Mouse (Mus musculus) cortical plate, adult 2 months (tissue): ENCODE results near the gene Phtf2.
"Not testable (repeated sequence)": the region's sequence is repeated elsewhere in the genome, so short reads cannot be mapped to it uniquely, and the experiment has no call there.

Experiments
- CTCF ChIP-seq: fragments of 200-500 bp; IDR thresholded peaks from 2 replicates; pipeline ENCODE4 v1.5.1; 2011; ENCODE audit warnings: mild to moderate bottlenecking, control low read depth, low read length; ENCODE audit not compliant: insufficient read depth; ENCODE audit errors: extremely low read depth
- POLR2A ChIP-seq: fragments of 200-500 bp; IDR thresholded peaks from 2 replicates; pipeline ENCODE4 v1.6.1; 2011; ENCODE audit warnings: mild to moderate bottlenecking, low read length, control low read depth; ENCODE audit not compliant: insufficient read depth; ENCODE audit errors: extremely low read depth

DNA sequence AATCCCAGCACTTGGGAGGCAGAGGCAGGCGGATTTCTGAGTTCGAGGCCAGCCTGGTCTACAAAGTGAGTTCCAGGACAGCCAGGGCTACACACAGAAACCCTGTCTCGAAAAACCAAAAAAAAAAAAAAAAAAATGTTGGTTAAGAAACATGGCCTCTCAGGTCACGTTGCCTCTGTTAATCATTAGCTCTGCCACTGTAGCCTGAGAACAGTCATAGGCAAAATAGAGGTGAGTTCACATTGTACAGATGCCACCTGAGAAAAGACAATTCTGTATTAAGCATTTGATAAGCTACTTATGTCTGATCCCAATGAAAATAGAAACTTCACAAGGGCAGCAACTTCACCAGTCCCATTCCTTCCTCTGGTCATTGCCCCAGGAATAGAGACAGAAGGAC, 158.7 kb downstream of the Phtf2 start:
- TF ChIP-seq CTCF, POLR2A: not testable (repeated sequence)
